Mouse (Mus musculus) CD8-positive naive resting alpha-beta T cell, adult 2 months (primary cell): Measurements from ENCODE around the gene Dus4l.

ENCODE experiments used
- DNase-seq, 2 experiments: peaks; one replicate each; pipeline ENCODE4 v3.0.0; 2022; ENCODE audit warnings: low read depth in 2 of 2, low spot score in 2 of 2

Gene Dus4l

GRCm38 (mm10) chr12:31594296-31594695 is 60.3 kb downstream of the Dus4l start:
- DNase-seq = no peak

GRCm38 (mm10) chr12:31592011-31592410 is 62.6 kb downstream of the Dus4l start:
- DNase-seq = no peak
